Mouse (Mus musculus) 3134 (cell line): Measurements from ENCODE around the gene Slc39a13.

Experiments used
- DNase-seq: peaks from one replicate; pipeline ENCODE4 v3.0.0-alpha.2; 2011; ENCODE audit warnings: low spot score; ENCODE audit not compliant: insufficient read length; ENCODE audit errors: extremely low read depth

Gene Slc39a13

GRCm38 (mm10) chr2:91090208-91090607 is 20.0 kb upstream of the Slc39a13 start:
- DNase-seq = no peak

- no peak for DNase-seq
These were observed 18.8 kb upstream of the Slc39a13 start for GRCm38 (mm10) chr2:91088987-91089386.

GRCm38 (mm10) chr2:91087453-91087852 is 17.2 kb upstream of the Slc39a13 start:
- no peak for DNase-seq

- DNase-seq = no peak
These were observed 16.4 kb upstream of the Slc39a13 start for GRCm38 (mm10) chr2:91086392-91087237.

GRCm38 (mm10) chr2:91085494-91086391 is 15.5 kb upstream of the Slc39a13 start:
- no peak for DNase-seq

- no peak for DNase-seq
These were observed 14.1 kb upstream of the Slc39a13 start for GRCm38 (mm10) chr2:91084179-91084820.

GRCm38 (mm10) chr2:91083366-91083940 is 13.2 kb upstream of the Slc39a13 start:
- DNase-seq = no peak

GRCm38 (mm10) chr2:91082844-91083243 is 12.6 kb upstream of the Slc39a13 start:
- DNase-seq = peak; percentile 66

GRCm38 (mm10) chr2:91081775-91082695 is 11.8 kb upstream of the Slc39a13 start, which contains the start of gene Spi1:
Gene Spi1 (plus strand): TSS chr2:91082390.
- no peak for DNase-seq

GRCm38 (mm10) chr2:91080784-91081513 is 10.7 kb upstream of the Slc39a13 start:
- DNase-seq = no peak

- DNase-seq = no peak
These were observed 8.8 kb upstream of the Slc39a13 start for GRCm38 (mm10) chr2:91079026-91079384.

- DNase-seq = no peak
These were observed 8.3 kb upstream of the Slc39a13 start for GRCm38 (mm10) chr2:91078314-91079025.

GRCm38 (mm10) chr2:91077957-91078313 is 7.7 kb upstream of the Slc39a13 start:
- no peak for DNase-seq

GRCm38 (mm10) chr2:91072092-91072491 is 1.9 kb upstream of the Slc39a13 start:
- no peak for DNase-seq

GRCm38 (mm10) chr2:91071059-91071458 is 842 bp upstream of the Slc39a13 start:
- DNase-seq = no peak

- DNase-seq = no peak
These were observed 764 bp downstream of the Slc39a13 start for GRCm38 (mm10) chr2:91069306-91070000.

GRCm38 (mm10) chr2:91068872-91069165 is 1.4 kb downstream of the Slc39a13 start:
- DNase-seq = peak; percentile 82
